Mouse (Mus musculus) midbrain, embryonic 13.5 days (tissue): ENCODE measurements around the gene Lrrk1. TPM values are rescaled to one million over a fixed set of nuclear protein-coding genes. Genes with fewer than 3 reads are reported as not detected.

ENCODE experiments used
- ATAC-seq: fragments of 200-750 bp; cut with Nextera tagmentation; 2 replicates; pipeline ENCODE4 v1.8.0; 2017; ENCODE audit warnings: mild to moderate bottlenecking, moderate TSS enrichment, moderate library complexity
- H3K27ac ChIP-seq: fragments of 300-500 bp; sonication (generic); 2 replicates; pipeline ENCODE4 v1.5.1; 2015; ENCODE audit warnings: inconsistent platforms, mild to moderate bottlenecking, moderate library complexity
- H3K27me3 ChIP-seq: fragments of 300-500 bp; sonication (generic); 2 replicates; pipeline ENCODE4 v1.6.1; 2015; ENCODE audit warnings: mild to moderate bottlenecking, inconsistent platforms
- H3K36me3 ChIP-seq: fragments of 300-500 bp; sonication (generic); 2 replicates; pipeline ENCODE4 v1.6.1; 2015; ENCODE audit warnings: mild to moderate bottlenecking, inconsistent platforms
- H3K4me1 ChIP-seq: fragments of 300-500 bp; sonication (generic); replicated peaks from 2 replicates; pipeline ENCODE4 v1.6.1; 2015; ENCODE audit warnings: inconsistent platforms
- H3K4me2 ChIP-seq: fragments of 300-500 bp; sonication (generic); replicated peaks from 2 replicates; pipeline ENCODE4 v1.6.1; 2015; ENCODE audit warnings: moderate library complexity, mild to moderate bottlenecking, inconsistent platforms
- H3K4me3 ChIP-seq: fragments of 300-500 bp; sonication (generic); replicated peaks from 2 replicates; pipeline ENCODE4 v1.5.1; 2015; ENCODE audit warnings: mild to moderate bottlenecking, inconsistent platforms
- H3K9ac ChIP-seq: fragments of 300-500 bp; sonication (generic); replicated peaks from 2 replicates; pipeline ENCODE4 v1.6.1; 2015; ENCODE audit warnings: mild to moderate bottlenecking, inconsistent platforms
- H3K9me3 ChIP-seq: fragments of 300-500 bp; sonication (generic); 2 replicates; pipeline ENCODE4 v1.6.1; 2016; ENCODE audit warnings: mild to moderate bottlenecking, inconsistent platforms
- WGBS: fragments of 180-500 bp; shearing (Covaris S2); methylation state at CpG from one replicate; pipeline ENCODE4 v1.1.7; 2015; 5-methylcytosine and 5-hydroxymethylcytosine counted together
- polyA plus RNA-seq: library from polyadenylated mRNA; unstranded; fragments of >200 nt; fragmentation: Nextera tagmentation; extraction: Ambion mirVana; gene quantifications from 2 replicates; pipeline ENCODE4 v1.2.1, GENCODE M21; 2015

The Lrrk1 gene
- polyA plus RNA-seq, 1 experiment from 2014 or later = 2.9 TPM

DNA sequence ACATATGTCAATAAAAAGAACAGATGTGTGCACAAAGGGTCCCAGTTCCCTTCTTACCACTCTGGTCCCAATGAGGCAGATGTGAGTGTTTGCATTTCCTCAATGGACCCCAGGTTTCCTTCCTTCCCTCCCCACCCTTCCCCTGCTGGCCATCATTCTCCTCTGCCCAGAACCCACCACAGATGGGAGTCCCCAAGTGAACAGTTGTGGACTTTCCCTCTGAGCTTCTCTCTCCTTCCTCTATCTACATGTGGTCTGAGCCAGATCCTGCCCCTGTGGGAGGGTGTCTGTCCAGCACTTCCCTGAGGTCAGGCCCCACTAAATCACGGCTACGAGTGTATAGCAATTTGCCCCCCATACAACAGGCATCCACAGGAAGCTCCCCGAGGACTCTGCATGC is 33.2 kb downstream of the Lrrk1 start:
- no peak overlapping the region for H3K4me3 ChIP-seq
- no peaks in the 10 kb centered on the region for H3K27me3 ChIP-seq
- no peaks in the 10 kb centered on the region for H3K9me3 ChIP-seq
- H3K27ac ChIP-seq = no peak overlapping the region
- no peak for ATAC-seq
- H3K4me2 ChIP-seq = no peak overlapping the region
- H3K4me1 ChIP-seq = no peaks in the 10 kb centered on the region
- H3K36me3 ChIP-seq = no peaks in the 10 kb centered on the region
- H3K9ac ChIP-seq = no peak overlapping the region
- WGBS = 69% methylated on average over 3 of the region's 3 CpGs

DNA sequence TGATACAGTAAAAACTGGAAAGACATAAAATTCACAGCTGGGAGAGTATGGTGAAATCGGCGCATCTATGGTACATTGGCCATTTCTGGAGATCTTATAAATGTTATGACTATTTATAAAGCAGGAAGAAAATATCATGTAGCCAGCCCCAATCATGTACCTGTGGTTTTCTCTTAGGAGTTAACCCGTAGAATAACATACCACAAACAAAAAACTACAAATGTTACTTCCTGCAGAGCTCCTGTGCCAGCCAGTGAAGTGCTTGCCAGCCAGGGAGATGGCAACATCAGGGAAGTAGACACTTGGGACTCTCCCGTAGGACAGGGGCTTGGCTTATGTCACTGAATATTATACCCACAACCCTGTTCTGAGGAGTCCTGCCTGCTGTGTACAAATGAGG is 37.1 kb downstream of the Lrrk1 start:
- H3K9me3 ChIP-seq = no peaks in the 10 kb centered on the region

DNA sequence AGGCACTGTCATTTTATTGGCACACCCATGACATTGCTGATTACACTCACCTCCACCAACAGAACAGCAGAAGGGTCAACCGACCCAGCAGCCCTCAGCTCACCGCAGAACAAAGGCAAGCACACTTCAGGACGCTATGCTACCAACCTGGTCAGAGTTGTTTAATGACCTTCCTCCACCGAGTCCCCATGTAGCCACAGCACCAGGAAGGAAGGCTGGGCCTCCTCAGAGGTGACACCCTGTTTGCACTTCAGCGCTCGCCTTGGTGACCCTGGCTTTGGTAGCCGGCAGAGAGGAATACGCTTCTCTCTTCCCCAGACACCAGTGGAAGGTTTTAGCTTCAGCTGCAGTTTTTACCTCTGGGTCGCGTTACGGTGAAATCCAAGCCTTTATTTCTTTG is 38.5 kb downstream of the Lrrk1 start:
- no peak for ATAC-seq
- no peaks in the 10 kb centered on the region for H3K36me3 ChIP-seq
- H3K27me3 ChIP-seq = no peaks in the 10 kb centered on the region
- H3K4me2 ChIP-seq = no peak overlapping the region
- no peaks in the 10 kb centered on the region for H3K9me3 ChIP-seq
- H3K9ac ChIP-seq = no peak overlapping the region
- H3K27ac ChIP-seq = no peak overlapping the region
- WGBS = 80% methylated on average over 11 of the region's 11 CpGs
- H3K4me1 ChIP-seq = peaks cover 11% of the 10 kb centered on the region; the same call in 1 of the 2 replicates
- no peak overlapping the region for H3K4me3 ChIP-seq

More for the DNA sequence above, 37.1 kb downstream of the Lrrk1 start:
- H3K9ac ChIP-seq = no peak overlapping the region
- H3K27ac ChIP-seq = no peak overlapping the region
- H3K27me3 ChIP-seq = no peaks in the 10 kb centered on the region
- H3K4me1 ChIP-seq = peaks cover 11% of the 10 kb centered on the region; the same call in 1 of the 2 replicates
- 85% methylated on average over 4 of the region's 4 CpGs for WGBS
- H3K4me3 ChIP-seq = no peak overlapping the region
- no peak overlapping the region for H3K4me2 ChIP-seq
- no peaks in the 10 kb centered on the region for H3K36me3 ChIP-seq
- ATAC-seq = no peak

DNA sequence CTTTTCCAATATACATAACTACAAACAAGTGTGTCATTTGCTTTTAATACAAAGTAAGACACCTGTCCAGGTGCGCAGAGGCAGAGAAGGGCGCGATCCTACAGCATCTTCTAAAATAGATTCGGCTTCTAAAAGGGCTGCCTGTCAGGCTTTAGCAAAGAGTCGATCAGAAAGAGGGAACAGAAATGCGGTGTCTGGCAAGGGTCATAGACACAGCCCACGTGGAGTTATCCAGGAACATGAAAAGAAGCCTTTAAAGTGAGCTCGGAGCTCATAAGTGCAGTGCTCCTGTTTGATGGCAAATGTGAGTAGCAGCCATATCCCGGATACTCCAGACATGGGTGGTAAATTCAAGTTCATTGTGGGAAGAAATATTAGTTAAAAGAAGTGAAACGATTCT is 39.6 kb downstream of the Lrrk1 start:
- no peak for ATAC-seq
- peaks cover 11% of the 10 kb centered on the region; the same call in 1 of the 2 replicates for H3K4me1 ChIP-seq
- no peak overlapping the region for H3K9ac ChIP-seq
- WGBS = 86% methylated on average over 10 of the region's 10 CpGs
- H3K4me2 ChIP-seq = no peak overlapping the region
- H3K27me3 ChIP-seq = no peaks in the 10 kb centered on the region
- H3K9me3 ChIP-seq = no peaks in the 10 kb centered on the region
- no peak overlapping the region for H3K4me3 ChIP-seq
- H3K27ac ChIP-seq = no peak overlapping the region
- H3K36me3 ChIP-seq = no peaks in the 10 kb centered on the region

DNA sequence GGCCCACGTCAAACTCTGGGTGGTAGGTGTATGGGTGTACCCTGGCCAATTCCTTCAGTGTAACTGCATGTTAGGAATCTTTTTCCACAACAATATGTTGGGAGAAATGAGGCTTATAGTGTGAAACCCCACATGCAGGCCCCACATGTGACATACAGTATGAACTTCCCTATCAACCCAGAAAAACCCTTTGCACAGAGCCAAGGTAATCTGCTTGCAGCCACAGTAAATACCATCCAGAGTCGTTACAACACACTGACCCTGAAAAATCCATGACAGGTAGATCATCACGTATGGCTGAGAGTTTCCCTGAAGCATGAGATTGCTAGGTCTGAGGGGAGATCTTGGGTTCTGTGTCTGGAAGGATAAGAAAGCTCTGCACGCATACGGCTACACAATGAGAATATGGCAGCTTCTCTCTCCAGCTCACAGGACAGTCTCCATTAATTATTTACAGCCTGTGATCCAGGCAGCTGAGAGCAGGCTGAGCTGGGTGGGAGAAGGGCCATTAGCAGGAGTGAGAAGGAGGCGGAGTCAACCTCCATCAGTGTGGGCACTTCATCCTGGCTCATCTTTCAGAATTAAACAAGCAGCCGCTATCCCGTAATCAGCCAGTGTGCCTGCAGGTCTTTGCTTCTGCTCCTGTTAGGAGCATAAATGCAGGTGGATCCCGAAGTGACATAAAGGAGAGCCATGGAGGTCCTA is 41.0 kb downstream of the Lrrk1 start:
- no peaks in the 10 kb centered on the region for H3K27me3 ChIP-seq
- H3K36me3 ChIP-seq = no peaks in the 10 kb centered on the region
- no peak overlapping the region for H3K9ac ChIP-seq
- H3K4me3 ChIP-seq = no peak overlapping the region
- H3K4me2 ChIP-seq = no peak overlapping the region
- WGBS = 47% methylated on average over 9 of the region's 9 CpGs
- peak overlapping the region; percentile 57 for H3K27ac ChIP-seq
- no peaks in the 10 kb centered on the region for H3K9me3 ChIP-seq
- H3K4me1 ChIP-seq = peaks cover 11% of the 10 kb centered on the region; the same call in 1 of the 2 replicates
- ATAC-seq = peak; percentile 89

DNA sequence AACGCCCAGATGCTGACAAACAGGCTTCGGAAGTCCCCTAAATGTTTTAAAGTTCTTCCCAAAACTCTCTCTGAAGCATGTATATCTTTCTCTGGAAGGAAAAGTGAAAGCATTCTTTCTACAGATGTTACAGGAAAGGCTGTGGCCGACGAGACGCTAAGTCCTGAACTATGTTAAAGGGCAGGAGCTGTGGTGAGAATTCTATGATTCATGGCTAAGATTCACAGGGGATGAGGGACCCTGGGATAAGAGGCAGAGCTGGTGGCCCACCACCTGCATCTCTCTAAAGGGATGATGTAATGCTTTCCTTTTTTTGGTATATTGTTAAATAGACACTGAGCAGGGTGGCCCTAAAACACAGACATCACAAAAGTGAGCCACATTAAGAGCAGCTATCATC is 44.8 kb downstream of the Lrrk1 start:
- peaks cover 11% of the 10 kb centered on the region; the same call in 1 of the 2 replicates for H3K4me1 ChIP-seq
- no peak overlapping the region for H3K9ac ChIP-seq
- H3K9me3 ChIP-seq = no peaks in the 10 kb centered on the region
- H3K36me3 ChIP-seq = no peaks in the 10 kb centered on the region
- H3K4me3 ChIP-seq = no peak overlapping the region
- ATAC-seq = no peak
- 93% methylated on average over 5 of the region's 5 CpGs for WGBS
- H3K27me3 ChIP-seq = no peaks in the 10 kb centered on the region
- no peak overlapping the region for H3K27ac ChIP-seq
- H3K4me2 ChIP-seq = no peak overlapping the region

DNA sequence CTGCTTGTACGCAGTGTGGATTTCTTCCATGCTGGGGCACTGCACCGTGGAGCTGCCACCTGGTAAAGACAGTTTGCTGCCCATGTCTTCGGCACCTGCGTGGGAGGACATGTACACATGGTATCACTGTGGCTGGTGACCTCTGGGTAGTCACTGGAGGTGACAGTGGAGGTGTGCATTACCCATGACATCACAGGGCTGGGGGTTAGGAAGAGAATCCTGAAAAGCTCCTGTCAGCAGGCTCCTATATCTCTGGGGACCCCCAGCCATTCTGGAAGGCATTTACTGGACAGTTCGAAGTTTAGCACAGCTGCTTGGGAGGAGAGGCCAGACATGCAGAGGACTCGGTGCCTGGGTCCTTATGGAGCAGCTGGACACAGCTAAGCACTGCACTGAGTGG is 45.3 kb downstream of the Lrrk1 start:
- Histone ChIP-seq H3K27me3 (no peaks in the 10 kb centered on the region), H3K27ac (no peak overlapping the region), H3K4me1 (peaks cover 11% of the 10 kb centered on the region; the same call in 1 of the 2 replicates), H3K36me3 (no peaks in the 10 kb centered on the region), H3K4me2 (no peak overlapping the region), H3K9me3 (no peaks in the 10 kb centered on the region), H3K4me3 (no peak overlapping the region), H3K9ac (no peak overlapping the region)
- WGBS = 78% methylated on average over 6 of the region's 6 CpGs
- no peak for ATAC-seq

DNA sequence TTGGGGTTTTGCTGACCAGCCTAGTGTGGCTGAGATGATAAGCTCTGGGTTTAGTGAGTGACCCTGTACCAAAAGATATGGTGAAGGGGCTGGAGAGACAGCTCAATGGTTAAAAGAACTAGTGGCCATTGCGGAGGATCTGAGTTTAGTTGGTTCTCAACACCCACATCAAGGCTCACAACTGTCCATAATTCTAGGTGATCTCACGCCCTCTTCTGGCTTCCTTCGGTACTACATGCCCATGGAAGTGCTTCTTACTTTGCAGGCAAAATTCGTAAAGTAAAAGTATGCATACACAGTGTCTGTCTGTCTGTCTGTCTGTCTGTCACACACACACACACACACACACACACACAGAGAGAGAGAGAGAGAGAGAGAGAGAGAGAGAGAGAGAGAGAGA is 45.8 kb downstream of the Lrrk1 start:
- peaks cover 6% of the 10 kb centered on the region; the same call in 1 of the 2 replicates for H3K4me1 ChIP-seq
- H3K4me3 ChIP-seq = no peak overlapping the region
- no peak overlapping the region for H3K9ac ChIP-seq
- H3K27me3 ChIP-seq = no peaks in the 10 kb centered on the region
- H3K36me3 ChIP-seq = no peaks in the 10 kb centered on the region
- no peak overlapping the region for H3K27ac ChIP-seq
- WGBS = 37% methylated on average over 4 of the region's 4 CpGs
- ATAC-seq = no peak
- H3K9me3 ChIP-seq = no peaks in the 10 kb centered on the region
- no peak overlapping the region for H3K4me2 ChIP-seq

DNA sequence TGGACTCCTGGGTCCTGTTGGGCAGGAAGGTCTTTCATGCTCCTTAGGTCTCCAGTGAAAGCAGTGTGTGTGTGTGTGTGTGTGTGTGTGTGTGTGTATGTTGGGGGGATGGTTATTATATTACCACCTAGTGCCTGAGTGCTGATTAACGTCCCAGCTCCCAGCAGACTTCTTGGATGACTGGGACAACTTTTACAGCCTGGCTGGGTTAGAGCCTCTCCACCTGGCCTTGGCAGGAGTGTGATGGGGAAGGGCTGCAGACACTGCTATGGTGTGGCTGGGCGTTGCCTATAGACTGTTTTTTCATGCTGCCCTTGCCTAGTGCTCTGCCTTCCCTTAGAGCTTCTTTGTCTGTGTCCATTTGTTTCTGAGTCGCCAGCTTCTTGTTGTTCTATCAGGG is 48.1 kb downstream of the Lrrk1 start:
- no peak overlapping the region for H3K4me3 ChIP-seq
- H3K4me2 ChIP-seq = no peak overlapping the region
- H3K9ac ChIP-seq = no peak overlapping the region
- no peaks in the 10 kb centered on the region for H3K36me3 ChIP-seq
- no peaks in the 10 kb centered on the region for H3K27me3 ChIP-seq
- no peaks in the 10 kb centered on the region for H3K9me3 ChIP-seq
- 61% methylated on average over 3 of the region's 3 CpGs for WGBS
- no peak for ATAC-seq
- H3K4me1 ChIP-seq = no peaks in the 10 kb centered on the region
- no peak overlapping the region for H3K27ac ChIP-seq

DNA sequence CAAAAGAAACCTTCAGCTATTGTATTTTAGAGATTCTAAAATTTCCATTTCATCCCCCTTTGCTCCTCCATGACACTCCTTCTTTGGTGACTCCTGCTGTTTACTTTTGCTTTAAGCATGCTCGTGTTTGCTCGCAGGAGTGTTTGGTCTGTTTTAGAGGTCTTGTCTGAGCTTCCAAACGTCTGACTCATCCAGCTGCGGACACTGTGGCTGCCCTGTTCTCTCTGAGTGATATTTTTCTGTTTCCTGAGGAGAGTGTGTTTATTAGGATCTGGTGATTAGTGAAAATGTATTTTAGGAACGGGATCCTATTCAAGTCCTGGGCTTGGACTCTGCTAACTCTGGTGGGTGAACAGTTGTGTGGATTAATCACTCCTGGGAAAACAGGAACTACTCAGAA is 48.5 kb downstream of the Lrrk1 start:
- no peak overlapping the region for H3K4me2 ChIP-seq
- H3K4me3 ChIP-seq = no peak overlapping the region
- H3K27ac ChIP-seq = no peak overlapping the region
- H3K9me3 ChIP-seq = no peaks in the 10 kb centered on the region
- no peaks in the 10 kb centered on the region for H3K4me1 ChIP-seq
- WGBS = 60% methylated on average over 5 of the region's 5 CpGs
- H3K9ac ChIP-seq = no peak overlapping the region
- no peaks in the 10 kb centered on the region for H3K27me3 ChIP-seq
- ATAC-seq = no peak
- no peaks in the 10 kb centered on the region for H3K36me3 ChIP-seq

DNA sequence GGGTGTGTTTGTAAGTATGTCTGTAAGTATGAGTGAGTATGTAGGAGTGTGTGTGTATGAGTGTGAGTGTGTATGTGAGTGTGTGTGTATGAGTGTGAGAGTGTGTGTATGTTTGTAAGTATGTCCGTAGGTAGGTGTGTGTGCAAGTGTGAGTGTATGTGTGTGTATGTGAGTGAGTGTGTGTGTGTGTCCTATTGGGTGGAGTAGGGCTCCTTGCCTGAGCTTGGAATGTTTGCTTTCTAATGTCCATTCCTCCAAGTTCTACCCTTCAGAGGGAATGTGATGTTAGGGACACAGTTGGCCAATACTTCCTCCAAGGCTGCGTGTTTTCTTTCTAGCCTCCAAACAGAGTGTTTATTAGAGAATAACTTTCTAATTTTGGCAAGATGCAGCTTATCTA is 51.2 kb downstream of the Lrrk1 start:
- WGBS = 91% methylated on average over 2 of the region's 2 CpGs
- no peak overlapping the region for H3K4me3 ChIP-seq
- no peaks in the 10 kb centered on the region for H3K9me3 ChIP-seq
- H3K4me2 ChIP-seq = no peak overlapping the region
- H3K27me3 ChIP-seq = no peaks in the 10 kb centered on the region
- no peak overlapping the region for H3K9ac ChIP-seq
- ATAC-seq = no peak
- H3K36me3 ChIP-seq = no peaks in the 10 kb centered on the region
- H3K27ac ChIP-seq = no peak overlapping the region
- H3K4me1 ChIP-seq = no peaks in the 10 kb centered on the region

DNA sequence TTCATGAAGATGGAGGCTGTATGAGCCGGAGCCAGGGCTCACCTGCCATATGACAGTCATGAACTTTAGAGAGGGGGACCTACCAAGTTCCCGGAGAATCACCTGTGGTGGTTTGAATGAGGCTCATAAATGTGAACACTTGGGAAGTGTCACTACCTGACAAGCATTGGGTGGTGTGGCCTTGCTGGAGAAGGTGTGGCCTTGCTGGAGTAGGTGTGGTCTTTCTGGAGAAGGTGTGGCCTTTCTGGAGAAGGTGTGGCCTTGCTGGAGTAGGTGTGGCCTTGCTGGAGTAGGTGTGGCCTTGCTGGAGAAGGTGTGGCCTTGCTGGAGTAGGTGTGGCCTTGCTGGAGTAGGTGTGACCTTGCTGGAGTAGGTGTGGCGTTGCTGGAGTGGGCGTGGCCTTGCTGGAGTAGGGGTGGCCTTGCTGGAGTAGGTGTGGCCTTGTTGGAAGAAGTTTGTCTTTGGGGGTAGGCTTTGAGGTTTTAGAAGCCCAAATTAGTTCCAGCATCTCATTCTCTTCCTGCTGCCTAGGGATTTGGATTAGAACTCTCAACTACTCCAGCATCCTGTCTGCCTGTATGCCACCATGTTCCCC is 54.1 kb downstream of the Lrrk1 start:
- Histone ChIP-seq H3K27me3 (no peaks in the 10 kb centered on the region), H3K36me3 (no peaks in the 10 kb centered on the region), H3K4me1 (no peaks in the 10 kb centered on the region), H3K9ac (no peak overlapping the region), H3K4me3 (no peak overlapping the region), H3K9me3 (no peaks in the 10 kb centered on the region), H3K4me2 (no peak overlapping the region), H3K27ac (no peak overlapping the region)
- ATAC-seq = no peak
- WGBS = 86% methylated on average over 4 of the region's 4 CpGs

DNA sequence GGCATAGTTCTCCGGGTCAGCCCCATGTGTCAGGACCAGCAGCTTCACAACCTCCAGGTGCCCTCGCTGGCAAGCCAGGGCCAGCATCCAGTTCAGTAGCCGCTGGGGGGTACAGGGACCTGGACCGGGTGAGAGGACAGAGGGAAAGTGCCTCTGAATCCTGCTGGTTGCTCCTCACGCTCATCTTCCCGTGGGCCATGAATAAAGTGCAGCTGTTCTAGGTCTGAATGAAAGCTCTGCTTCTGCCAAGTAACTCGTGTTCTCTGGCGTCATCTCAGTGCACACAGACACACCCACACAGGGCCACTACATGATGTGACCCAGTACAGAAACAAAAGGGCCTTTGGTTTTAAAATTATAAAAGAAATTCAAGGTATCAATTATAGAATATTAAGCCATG is 55.8 kb downstream of the Lrrk1 start:
- H3K36me3 ChIP-seq = no peaks in the 10 kb centered on the region
- ATAC-seq = no peak
- WGBS = 89% methylated on average over 8 of the region's 8 CpGs

More for the DNA sequence above, 55.8 kb downstream of the Lrrk1 start:
- H3K4me3 ChIP-seq = no peak overlapping the region
- H3K27ac ChIP-seq = no peak overlapping the region
- H3K4me1 ChIP-seq = no peaks in the 10 kb centered on the region
- H3K4me2 ChIP-seq = no peak overlapping the region
- H3K9ac ChIP-seq = no peak overlapping the region
- no peaks in the 10 kb centered on the region for H3K9me3 ChIP-seq
- no peaks in the 10 kb centered on the region for H3K27me3 ChIP-seq
